Mouse (Mus musculus) spleen, adult 2 months (tissue): ENCODE results near the gene Glipr1.
A peak's percentile ranks its signal among the peaks of the same experiment; 100 is the strongest.

ENCODE experiments used
- CTCF ChIP-seq: fragments of 200-500 bp; IDR thresholded peaks from 2 replicates; pipeline ENCODE4 v1.5.1; 2011; ENCODE audit warnings: mild to moderate bottlenecking, inconsistent platforms; ENCODE audit not compliant: insufficient read depth, insufficient read length, insufficient replicate concordance; ENCODE audit errors: extremely low read depth
- POLR2A ChIP-seq: fragments of 200-500 bp; IDR thresholded peaks from 2 replicates; pipeline ENCODE4 v1.6.1; 2011; ENCODE audit warnings: low read depth, low read length, inconsistent platforms

- peak; percentile 80; the same call in 1 of the 2 replicates for TF ChIP-seq CTCF
- TF ChIP-seq POLR2A, result no peak
These were observed 24.8 kb downstream of the Glipr1 start for GRCm38 (mm10) chr10:111977584-111977983.
